Mouse (Mus musculus) intestine, postnatal 0 days (tissue): Measurements from ENCODE around the gene Wnt1. TPM values are rescaled to one million over a fixed set of nuclear protein-coding genes. Genes with fewer than 3 reads are reported as not detected.
"Not testable (repeated sequence)": the region's sequence is repeated elsewhere in the genome, so short reads cannot be mapped to it uniquely, and the experiment has no call there.

ENCODE experiments used
- ATAC-seq: fragments of 200-750 bp; cut with Nextera tagmentation; 2 replicates; pipeline ENCODE4 v1.8.0; 2017; ENCODE audit warnings: mild to moderate bottlenecking, moderate TSS enrichment, moderate library complexity
- H3K27ac ChIP-seq: fragments of 300-500 bp; sonication (generic); 2 replicates; pipeline ENCODE4 v1.5.1; 2014; ENCODE audit warnings: mild to moderate bottlenecking, low read depth, low read length, moderate library complexity
- H3K27me3 ChIP-seq: fragments of 300-500 bp; sonication (generic); replicated peaks from 2 replicates; pipeline ENCODE4 v1.6.1; 2014; ENCODE audit warnings: low read length, mixed read lengths; ENCODE audit not compliant: control insufficient read depth, insufficient read depth
- H3K36me3 ChIP-seq: fragments of 300-500 bp; sonication (generic); 2 replicates; pipeline ENCODE4 v1.6.1; 2014; ENCODE audit warnings: mild to moderate bottlenecking, moderate library complexity; ENCODE audit not compliant: control insufficient read depth, insufficient read depth
- H3K4me1 ChIP-seq: fragments of 300-500 bp; sonication (generic); replicated peaks from 2 replicates; pipeline ENCODE4 v1.6.1; 2014; ENCODE audit warnings: antibody characterized with exemption, low read length, mixed read lengths; ENCODE audit not compliant: control insufficient read depth, insufficient read depth
- H3K4me2 ChIP-seq: fragments of 300-500 bp; sonication (generic); replicated peaks from 2 replicates; pipeline ENCODE4 v1.6.1; 2014; ENCODE audit warnings: low read depth, mild to moderate bottlenecking, moderate library complexity
- H3K4me3 ChIP-seq: fragments of 300-500 bp; sonication (generic); 2 replicates; pipeline ENCODE4 v1.5.1; 2014; ENCODE audit warnings: low read depth, low read length
- H3K9ac ChIP-seq: fragments of 300-500 bp; sonication (generic); 2 replicates; pipeline ENCODE4 v1.6.1; 2014; ENCODE audit warnings: mild to moderate bottlenecking, low read depth, low read length
- H3K9me3 ChIP-seq: fragments of 300-500 bp; sonication (generic); 2 replicates; pipeline ENCODE4 v1.6.1; 2016; ENCODE audit warnings: mixed run types; ENCODE audit not compliant: control insufficient read depth
- CTCF ChIP-seq: sonication (generic); IDR thresholded peaks from 2 replicates; pipeline ENCODE4 v1.5.1; 2016; ENCODE audit warnings: low read depth, mild to moderate bottlenecking, control low read depth, antibody characterized with exemption, moderate library complexity
- WGBS: fragments of 180-500 bp; shearing (Covaris S2); extraction: QIAGEN DNeasy Blood & Tissue Kit; methylation state at CpG from one replicate; pipeline ENCODE4 v1.1.7; 2014; 5-methylcytosine and 5-hydroxymethylcytosine counted together
- polyA plus RNA-seq: library from polyadenylated mRNA; unstranded; fragments of >200 nt; fragmentation: Nextera tagmentation; extraction: Ambion mirVana; gene quantifications from 2 replicates; pipeline ENCODE4 v1.2.1, GENCODE M21; 2015

The Wnt1 gene
- not detected in 2 replicates for polyA plus RNA-seq

DNA sequence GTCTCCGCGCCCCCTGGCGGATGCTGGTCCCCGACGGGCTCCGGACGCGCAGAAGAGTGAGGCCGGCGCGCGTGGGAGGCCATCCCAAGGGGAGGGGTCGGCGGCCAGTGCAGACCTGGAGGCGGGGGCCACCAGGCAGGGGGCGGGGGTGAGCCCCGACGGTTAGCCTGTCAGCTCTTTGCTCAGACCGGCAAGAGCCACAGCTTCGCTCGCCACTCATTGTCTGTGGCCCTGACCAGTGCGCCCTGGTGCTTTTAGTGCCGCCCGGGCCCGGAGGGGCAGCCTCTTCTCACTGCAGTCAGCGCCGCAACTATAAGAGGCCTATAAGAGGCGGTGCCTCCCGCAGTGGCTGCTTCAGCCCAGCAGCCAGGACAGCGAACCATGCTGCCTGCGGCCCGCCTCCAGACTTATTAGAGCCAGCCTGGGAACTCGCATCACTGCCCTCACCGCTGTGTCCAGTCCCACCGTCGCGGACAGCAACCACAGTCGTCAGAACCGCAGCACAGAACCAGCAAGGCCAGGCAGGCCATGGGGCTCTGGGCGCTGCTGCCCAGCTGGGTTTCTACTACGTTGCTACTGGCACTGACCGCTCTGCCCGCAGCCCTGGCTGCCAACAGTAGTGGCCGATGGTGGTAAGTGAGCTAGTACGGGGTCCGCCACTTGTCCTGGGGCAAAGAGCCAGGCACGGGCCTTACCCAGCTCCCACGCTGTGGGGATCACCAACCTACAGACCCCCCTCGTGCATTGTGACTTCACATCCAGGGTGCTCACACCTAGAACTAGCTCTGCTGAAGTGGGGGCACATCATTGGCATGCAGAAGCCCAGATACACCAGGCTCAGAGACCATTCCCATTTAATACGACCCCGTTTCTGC lies at the start of gene Wnt1:
Gene Wnt1 (plus strand): TSS at position 197 of the 875 bp plus-strand sequence.
- Histone ChIP-seq H3K9me3 (peaks cover 3% of the 10 kb centered on the region; the same call in 1 of the 2 replicates), H3K27ac (no peak within 1 kb of the TSS), H3K4me3 (peak within 1 kb of the TSS; percentile 34), H3K4me2 (peak within 1 kb of the TSS; percentile 58), H3K36me3 (no peaks in the 10 kb centered on the region), H3K9ac (no peak within 1 kb of the TSS), H3K27me3 (peaks cover 80% of the 10 kb centered on the region), H3K4me1 (peaks cover 4% of the 10 kb centered on the region; the same call in 1 of the 2 replicates)
- ATAC-seq: no peak
- peak; percentile 80 for TF ChIP-seq CTCF
- 5% methylated on average over 51 of the region's 51 CpGs for WGBS

DNA sequence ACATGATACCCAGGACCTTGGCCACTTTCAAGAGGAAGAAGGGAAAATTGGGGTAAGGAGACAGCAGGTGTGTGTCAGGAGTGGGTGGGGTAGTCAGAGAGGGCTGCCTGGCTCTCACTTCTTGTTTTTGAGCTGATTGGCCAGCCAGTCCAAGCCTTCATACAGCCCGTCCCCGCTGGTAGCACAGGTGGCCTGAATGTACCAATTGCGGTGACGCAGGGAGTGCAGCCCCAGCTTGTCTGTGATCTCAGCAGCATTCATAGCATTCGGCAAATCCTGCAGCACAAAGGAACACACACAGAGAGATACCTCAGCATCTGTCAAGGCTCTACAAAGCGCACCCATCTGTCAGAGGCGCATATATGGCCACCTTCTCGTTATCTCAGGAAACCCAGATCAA lies 49.4 kb upstream of the Wnt1 start:
- no peak overlapping the region for H3K4me3 ChIP-seq
- no peak overlapping the region for H3K27ac ChIP-seq
- 88% methylated on average over 8 of the region's 8 CpGs for WGBS
- TF ChIP-seq CTCF: no peak
- no peak for ATAC-seq
- H3K4me1 ChIP-seq: no peaks in the 10 kb centered on the region; the same call in 1 of the 2 replicates
- H3K9me3 ChIP-seq: no peaks in the 10 kb centered on the region
- H3K4me2 ChIP-seq: no peak overlapping the region
- H3K27me3 ChIP-seq: no peaks in the 10 kb centered on the region
- no peak overlapping the region for H3K9ac ChIP-seq
- peaks cover 57% of the 10 kb centered on the region for H3K36me3 ChIP-seq

DNA sequence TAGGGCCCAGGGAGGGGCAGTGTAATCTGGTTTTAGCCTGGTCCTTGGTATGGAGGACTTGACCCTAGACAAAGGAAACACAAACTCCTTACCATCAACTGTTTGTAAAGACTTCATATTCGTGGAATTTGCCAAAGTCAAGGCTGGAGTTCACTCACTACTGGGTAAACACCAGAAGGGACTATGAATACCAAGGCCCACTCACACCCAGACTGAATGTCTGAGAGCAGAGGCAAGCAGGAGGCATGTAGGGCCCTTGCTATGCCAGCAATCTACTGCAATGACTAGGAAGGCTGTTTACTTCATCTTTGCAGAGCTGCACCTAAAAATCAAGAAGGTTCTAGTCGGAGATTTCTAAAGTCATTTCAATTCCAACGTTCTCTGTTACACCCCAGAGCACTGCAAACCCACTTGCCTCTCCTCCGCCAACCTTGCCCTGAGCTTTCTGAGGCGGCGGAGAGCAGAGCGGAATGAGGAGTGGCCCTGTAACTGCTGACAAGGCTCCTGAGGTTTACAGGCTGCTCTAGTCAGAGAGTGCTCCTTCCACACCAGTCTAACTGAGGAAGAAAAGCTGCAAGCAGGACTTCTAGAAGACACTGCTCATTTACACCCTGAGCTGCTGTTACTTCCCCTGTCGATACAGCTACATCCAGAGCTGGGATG lies 46.8 kb upstream of the Wnt1 start:
- Histone ChIP-seq H3K4me3 (no peak overlapping the region), H3K27ac (no peak overlapping the region), H3K9ac (no peak overlapping the region), H3K9me3 (no peaks in the 10 kb centered on the region), H3K27me3 (no peaks in the 10 kb centered on the region), H3K4me1 (peaks cover 9% of the 10 kb centered on the region), H3K4me2 (no peak overlapping the region), H3K36me3 (peaks cover 37% of the 10 kb centered on the region)
- TF ChIP-seq CTCF: no peak
- WGBS: 76% methylated on average over 8 of the region's 8 CpGs
- ATAC-seq: no peak

GRCm38 (mm10) chr15:98743863-98744262 lies 45.8 kb upstream of the Wnt1 start:
- WGBS: 82% methylated on average over 3 of the region's 3 CpGs
- peaks cover 33% of the 10 kb centered on the region for H3K36me3 ChIP-seq
- not testable (repeated sequence) for ATAC-seq, H3K27ac ChIP-seq, H3K4me1 ChIP-seq, H3K27me3 ChIP-seq, H3K4me3 ChIP-seq, H3K9ac ChIP-seq, H3K9me3 ChIP-seq, H3K4me2 ChIP-seq

- TF ChIP-seq CTCF: no peak
- H3K27ac ChIP-seq: no peak overlapping the region
- peaks cover 9% of the 10 kb centered on the region; the same call in 1 of the 2 replicates for H3K36me3 ChIP-seq
- H3K4me2 ChIP-seq: no peak overlapping the region
- no peaks in the 10 kb centered on the region for H3K27me3 ChIP-seq
- H3K4me3 ChIP-seq: no peak overlapping the region
- no peaks in the 10 kb centered on the region for H3K9me3 ChIP-seq
- H3K4me1 ChIP-seq: peaks cover 9% of the 10 kb centered on the region
- no peak for ATAC-seq
- 63% methylated on average over 10 of the region's 10 CpGs for WGBS
- H3K9ac ChIP-seq: no peak overlapping the region
These were observed 43.2 kb upstream of the Wnt1 start for GRCm38 (mm10) chr15:98746344-98746965.

DNA sequence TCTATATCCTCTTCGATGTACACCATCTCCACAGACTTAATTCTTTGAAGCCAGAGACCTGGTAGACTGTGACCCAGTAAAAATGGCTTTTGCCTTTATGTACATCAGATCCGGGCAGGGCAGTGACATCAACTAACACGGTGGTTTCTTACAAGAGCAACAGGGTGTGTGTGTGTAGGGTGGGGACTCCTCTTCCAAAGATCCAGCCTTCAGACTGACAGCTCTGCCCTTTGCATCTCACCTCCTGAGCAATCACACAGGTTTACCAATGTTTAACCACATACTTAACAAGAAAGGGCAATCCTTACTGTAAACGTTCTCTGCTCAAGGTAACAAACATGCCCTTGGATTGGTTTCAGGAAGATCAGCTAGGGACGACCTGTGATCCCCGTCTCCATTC lies 42.4 kb upstream of the Wnt1 start:
- Histone ChIP-seq H3K27me3 (no peaks in the 10 kb centered on the region), H3K36me3 (peaks cover 4% of the 10 kb centered on the region; the same call in 1 of the 2 replicates), H3K9ac (peak overlapping the region; percentile 3; the same call in 1 of the 2 replicates), H3K4me3 (no peak overlapping the region), H3K27ac (no peak overlapping the region; the same call in 1 of the 2 replicates), H3K9me3 (no peaks in the 10 kb centered on the region), H3K4me2 (no peak overlapping the region), H3K4me1 (peaks cover 9% of the 10 kb centered on the region)
- TF ChIP-seq CTCF: no peak
- ATAC-seq: peak; percentile 55; the same call in 1 of the 2 replicates
- WGBS: 56% methylated on average over 6 of the region's 6 CpGs
